ENCODE assay signal across 8 mouse cellular contexts in the genomic region with DNA sequence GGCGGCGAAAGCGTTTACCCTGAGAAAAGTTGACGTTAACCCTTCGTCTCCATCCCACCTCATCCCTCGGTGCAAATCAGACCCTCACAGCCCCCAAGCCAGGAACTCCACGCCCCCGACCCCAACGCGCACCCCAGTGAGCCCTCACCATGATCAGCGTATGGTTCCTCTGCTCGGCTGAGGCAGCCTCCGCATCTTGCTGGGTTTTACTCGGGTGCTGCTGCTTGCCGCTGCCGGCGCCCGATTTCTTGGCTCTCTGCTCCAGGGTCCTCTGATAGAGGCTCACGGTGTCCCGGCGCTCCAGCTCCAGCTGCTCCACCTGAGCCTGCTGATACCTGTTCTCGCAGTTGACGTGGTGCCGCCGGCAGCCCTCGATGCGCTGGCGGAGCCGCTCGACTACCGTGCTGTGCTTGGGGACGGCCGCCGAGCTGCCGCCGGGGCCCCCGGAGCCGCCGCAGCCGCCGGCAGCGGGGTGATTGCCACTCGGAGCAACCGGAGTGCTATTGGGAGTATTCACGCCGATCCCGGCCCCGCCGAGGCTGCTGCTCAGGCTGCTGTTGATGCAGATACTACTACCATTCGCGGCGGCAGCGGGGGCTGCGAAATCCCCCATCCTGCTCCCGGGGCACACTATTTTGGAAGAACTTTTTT. TPM values are rescaled to one million over a fixed set of nuclear protein-coding genes. Genes with fewer than 3 reads are reported as not detected.
DNase-seq lines count a peak whose midpoint lies in the region; ATAC-seq and TF ChIP-seq lines count a peak whose summit lies in the region.

No protein-coding gene starts in this region.

- no peaks in the 10 kb centered on the region for H3K36me3 ChIP-seq in forebrain, embryonic 11.5 days (ENCODE audit: control insufficient read depth, insufficient read depth, low read length)
- H3K36me3 ChIP-seq in heart, embryonic 16.5 days (ENCODE audit: control insufficient read depth, insufficient read depth), result no peaks in the 10 kb centered on the region
- H3K36me3 ChIP-seq in liver, embryonic 14.5 days (replicated peaks; ENCODE audit: control insufficient read depth, insufficient read depth, low read depth), result no peaks in the 10 kb centered on the region
- no peaks in the 10 kb centered on the region for H3K36me3 ChIP-seq in neural tube, embryonic 13.5 days

- peak overlapping the region; percentile 87 for H3K4me2 ChIP-seq in forebrain, embryonic 11.5 days (ENCODE audit: low read depth, low read length, severe bottlenecking)
- peak overlapping the region; percentile 79 for H3K4me2 ChIP-seq in heart, embryonic 16.5 days (ENCODE audit: low read depth, low read length)
- peak overlapping the region; percentile 86 for H3K4me2 ChIP-seq in liver, embryonic 14.5 days (ENCODE audit: low read depth)
- peak overlapping the region; percentile 83 for H3K4me2 ChIP-seq in neural tube, embryonic 13.5 days

- no peaks in the 10 kb centered on the region for H3K27me3 ChIP-seq in forebrain, embryonic 11.5 days (ENCODE audit: control insufficient read depth, insufficient read depth, low read length)
- H3K27me3 ChIP-seq in heart, embryonic 16.5 days (ENCODE audit: control insufficient read depth, insufficient read depth, low read length), result no peaks in the 10 kb centered on the region
- no peaks in the 10 kb centered on the region for H3K27me3 ChIP-seq in liver, embryonic 14.5 days (ENCODE audit: control insufficient read depth, insufficient read depth, low read length)
- no peaks in the 10 kb centered on the region for H3K27me3 ChIP-seq in neural tube, embryonic 13.5 days

- peak; percentile 53 for DNase-seq in CD4-positive helper T cell, adult 2 months (ENCODE audit: low read depth, low spot score)
- DNase-seq in forebrain, embryonic 11.5 days (ENCODE audit: low spot score), result peak; percentile 80
- peak; percentile 64 for DNase-seq in kidney, postnatal 14 days
- peak; percentile 6 to 28 (median 15) for DNase-seq in liver, embryonic 14.5 days (ENCODE audit: low read depth in 3 of 3, low spot score in 3 of 3)
- DNase-seq in testis, postnatal 14 days (ENCODE audit: low spot score), result peak; percentile 42

- no peaks in the 10 kb centered on the region for H3K9me3 ChIP-seq in forebrain, embryonic 11.5 days (ENCODE audit: control insufficient read depth, low read length)
- no peaks in the 10 kb centered on the region for H3K9me3 ChIP-seq in heart, embryonic 16.5 days (replicated peaks; ENCODE audit: control insufficient read depth, low read length)
- H3K9me3 ChIP-seq in liver, embryonic 14.5 days (ENCODE audit: control insufficient read depth, low read length), result no peaks in the 10 kb centered on the region
- H3K9me3 ChIP-seq in neural tube, embryonic 13.5 days, result no peaks in the 10 kb centered on the region

- peak overlapping the region; percentile 97 for H3K9ac ChIP-seq in forebrain, embryonic 11.5 days (ENCODE audit: low read length)
- H3K9ac ChIP-seq in heart, embryonic 16.5 days (ENCODE audit: low read length), result peak overlapping the region; percentile 90
- H3K9ac ChIP-seq in liver, embryonic 14.5 days (replicated peaks), result peak overlapping the region; percentile 69
- H3K9ac ChIP-seq in neural tube, embryonic 13.5 days, result peak overlapping the region; percentile 95

- WGBS in bone marrow, adult 2 months, result under 1% methylated on average over 55 of the region's 55 CpGs
- WGBS in forebrain, embryonic 11.5 days, result under 1% methylated on average over 55 of the region's 55 CpGs
- 0% methylated on average over 55 of the region's 55 CpGs for WGBS in heart, embryonic 16.5 days
- under 1% methylated on average over 55 of the region's 55 CpGs for WGBS in liver, embryonic 14.5 days (ENCODE audit: insufficient replicate concordance)
- under 1% methylated on average over 55 of the region's 55 CpGs for WGBS in neural tube, embryonic 13.5 days

- no peak for TF ChIP-seq EP300 in liver, embryonic 14.5 days (IDR thresholded peaks at IDR 0.05; ENCODE audit: low read depth)

- H3K4me3 ChIP-seq in bone marrow, adult 2 months (replicated peaks; ENCODE audit: control insufficient read depth, low read depth, low read length), result peak overlapping the region; percentile 82
- peak overlapping the region; percentile 84 for H3K4me3 ChIP-seq in forebrain, embryonic 11.5 days (ENCODE audit: low read depth, low read length)
- peak overlapping the region; percentile 77 for H3K4me3 ChIP-seq in heart, embryonic 16.5 days (ENCODE audit: low read length)
- H3K4me3 ChIP-seq in liver, embryonic 14.5 days (ENCODE audit: insufficient read depth in 1 of 2, low read depth in 2 of 2, low read length in 2 of 2), result peak overlapping the region; percentile 51 to 74
- peak overlapping the region; percentile 92 for H3K4me3 ChIP-seq in neural tube, embryonic 13.5 days

- no peak for TF ChIP-seq POLR2A in bone marrow, adult 2 months (IDR thresholded peaks at IDR 0.05; ENCODE audit: borderline replicate concordance, control insufficient read depth, low read depth, low read length)

- H3K4me1 ChIP-seq in bone marrow, adult 2 months (ENCODE audit: control insufficient read depth, insufficient read depth, low read length), result no peaks in the 10 kb centered on the region
- H3K4me1 ChIP-seq in forebrain, embryonic 11.5 days (replicated peaks; ENCODE audit: control insufficient read depth, insufficient read depth, low read length), result no peaks in the 10 kb centered on the region; the same call in 1 of the 2 replicates
- H3K4me1 ChIP-seq in heart, embryonic 16.5 days (ENCODE audit: control insufficient read depth, insufficient read depth, low read length), result peaks cover 6% of the 10 kb centered on the region
- H3K4me1 ChIP-seq in liver, embryonic 14.5 days (replicated peaks; ENCODE audit: control insufficient read depth in 2 of 2, insufficient read depth in 2 of 2, low read length in 1 of 2), result peaks cover 0 to 13% of the 10 kb centered on the region in 2 experiments; a peak in 1 of 4 replicates
- H3K4me1 ChIP-seq in neural tube, embryonic 13.5 days (replicated peaks), result peaks cover 26% of the 10 kb centered on the region

- no peak for ATAC-seq in forebrain, embryonic 11.5 days (replicated peaks; ENCODE audit: low FRiP score)
- ATAC-seq in heart, embryonic 16.5 days (replicated peaks; ENCODE audit: extremely low read depth, insufficient read depth, low FRiP score), result no peak
- ATAC-seq in liver, embryonic 14.5 days (ENCODE audit: insufficient read depth), result no peak
- no peak for ATAC-seq in neural tube, embryonic 13.5 days (ENCODE audit: low read depth)

- peak overlapping the region; percentile 81 for H3K27ac ChIP-seq in bone marrow, adult 2 months (ENCODE audit: control insufficient read depth, insufficient read depth, low read depth, low read length, poor library complexity)
- peak overlapping the region; percentile 99 for H3K27ac ChIP-seq in forebrain, embryonic 11.5 days (ENCODE audit: low read depth, low read length)
- peak overlapping the region; percentile 99 for H3K27ac ChIP-seq in heart, embryonic 16.5 days (ENCODE audit: low read length)
- no peak overlapping the region for H3K27ac ChIP-seq in liver, embryonic 14.5 days
- H3K27ac ChIP-seq in neural tube, embryonic 13.5 days (replicated peaks), result peak overlapping the region; percentile 99

- TF ChIP-seq CTCF in bone marrow, adult 2 months (IDR thresholded peaks at IDR 0.05; ENCODE audit: control insufficient read depth, insufficient read depth, low read length), result no peak
- TF ChIP-seq CTCF in liver, embryonic 14.5 days (IDR thresholded peaks at IDR 0.05; ENCODE audit: low read depth), result no peak

RNA-seq across cellular contexts. Expression of a gene that starts 1.2 kb away (rescaled TPM):
- polyA plus RNA-seq in bone marrow, adult 2 months (2011; ENCODE audit: insufficient read depth, insufficient read length, low replicate concordance, missing spikeins), result 1.4 and 4.9 TPM in 2 replicates
- polyA plus RNA-seq in forebrain, embryonic 11.5 days (2014; fragmentation: Nextera tagmentation; extraction: Ambion mirVana), result 7.0 and 7.5 TPM in 2 replicates
- polyA plus RNA-seq in heart, embryonic 16.5 days (2015; fragmentation: Nextera tagmentation; extraction: Ambion mirVana), result 2.6 and 3.1 TPM in 2 replicates
- polyA plus RNA-seq in liver, embryonic 14.5 days (2012; rRNA removed), result 0.71 and 0.73 TPM in 2 replicates
- polyA plus RNA-seq in liver, embryonic 14.5 days (2014; fragmentation: Nextera tagmentation; extraction: Ambion mirVana), result 0.57 and 0.73 TPM in 2 replicates
- 8.5 and 8.6 TPM in 2 replicates for polyA plus RNA-seq in neural tube, embryonic 13.5 days (2015; fragmentation: Nextera tagmentation; extraction: Ambion mirVana)

Comparison
In these comparisons a context has a peak if more than half of its experiments do, and no peak if none do; other contexts are left out.
1. DNase-seq: peak in every context shown above with its lines; median percentile 80 in forebrain, embryonic 11.5 days; 64 in kidney, postnatal 14 days; 53 in CD4-positive helper T cell, adult 2 months; 42 in testis, postnatal 14 days; 15 in liver, embryonic 14.5 days.